8 mouse cellular contexts compared by ENCODE assay signal in genomic region chr11:102407834-102408215, GRCm38 (mm10). TPM values are rescaled to one million over a fixed set of nuclear protein-coding genes. Genes with fewer than 3 reads are reported as not detected.
A peak's percentile ranks its signal among the peaks of the same experiment; 100 is the strongest.
DNase-seq lines count a peak whose midpoint lies in the region; ATAC-seq and TF ChIP-seq lines count a peak whose summit lies in the region.

Gene Slc25a39 (minus strand): TSS chr11:102407946.

- peaks cover 10% of the 10 kb centered on the region for H3K36me3 ChIP-seq in lung, postnatal 0 days (ENCODE audit: insufficient read depth, low read length)
- peaks cover 20% of the 10 kb centered on the region for H3K36me3 ChIP-seq in midbrain, embryonic 13.5 days

- peaks cover 9% of the 10 kb centered on the region; the same call in 1 of the 2 replicates for H3K4me1 ChIP-seq in lung, postnatal 0 days (ENCODE audit: insufficient read depth, low read depth, low read length)
- peaks cover 36% of the 10 kb centered on the region for H3K4me1 ChIP-seq in midbrain, embryonic 13.5 days (replicated peaks)

- 1% methylated on average over 19 of the region's 19 CpGs for WGBS in lung, postnatal 0 days
- under 1% methylated on average over 19 of the region's 19 CpGs for WGBS in midbrain, embryonic 13.5 days

- no peaks in the 10 kb centered on the region for H3K27me3 ChIP-seq in lung, postnatal 0 days (replicated peaks; ENCODE audit: insufficient read depth, low read length)
- H3K27me3 ChIP-seq in midbrain, embryonic 13.5 days: no peaks in the 10 kb centered on the region

- peak within 1 kb of the TSS; percentile 68 for H3K4me2 ChIP-seq in lung, postnatal 0 days (replicated peaks; ENCODE audit: low read depth, low read length)
- H3K4me2 ChIP-seq in midbrain, embryonic 13.5 days (replicated peaks): peak within 1 kb of the TSS; percentile 89

- H3K4me3 ChIP-seq in lung, postnatal 0 days (ENCODE audit: low read depth, low read length): peak within 1 kb of the TSS; percentile 81
- H3K4me3 ChIP-seq in midbrain, embryonic 13.5 days (replicated peaks): peak within 1 kb of the TSS; percentile 81

- H3K9ac ChIP-seq in lung, postnatal 0 days (replicated peaks; ENCODE audit: low read depth): peak within 1 kb of the TSS; percentile 68
- H3K9ac ChIP-seq in midbrain, embryonic 13.5 days (replicated peaks): peak within 1 kb of the TSS; percentile 90

- TF ChIP-seq EP300 in lung, postnatal 0 days (IDR thresholded peaks at IDR 0.05): no peak

- peak; percentile 1; the same call in 1 of the 2 replicates for ATAC-seq in lung, postnatal 0 days
- ATAC-seq in granulocyte monocyte progenitor cell, adult 5-6 weeks (replicated peaks; ENCODE audit: poor library complexity, severe bottlenecking): peak; percentile 2
- no peak for ATAC-seq in midbrain, embryonic 13.5 days

- no peak for TF ChIP-seq CTCF in lung, postnatal 0 days (IDR thresholded peaks at IDR 0.05)

- no peaks in the 10 kb centered on the region for H3K9me3 ChIP-seq in lung, postnatal 0 days (ENCODE audit: low read length)
- H3K9me3 ChIP-seq in midbrain, embryonic 13.5 days: no peaks in the 10 kb centered on the region

- DNase-seq in lung, postnatal 0 days (ENCODE audit: low spot score): peak; percentile 55
- DNase-seq in lung, adult 18-20 months: no peak
- peak; percentile 64 for DNase-seq in c-Kit-positive CD71-positive TER-119-positive erythroid progenitor cells, embryonic 14.5 days (ENCODE audit: low spot score)
- no peak for DNase-seq in layer of hippocampus, postnatal 14 days (ENCODE audit: low spot score in 2 of 2)
- DNase-seq in right cerebral cortex, adult 2 months (ENCODE audit: low spot score in 2 of 2): no peak
- no peak for DNase-seq in spleen, postnatal 36 days (ENCODE audit: low spot score in 2 of 2)

- H3K27ac ChIP-seq in lung, postnatal 0 days (ENCODE audit: low read length): peak within 1 kb of the TSS; percentile 87
- peak within 1 kb of the TSS; percentile 88 for H3K27ac ChIP-seq in midbrain, embryonic 13.5 days

RNA-seq across cellular contexts. Expression of gene Slc25a39, which starts in this region (rescaled TPM):
- 214 TPM in 2 replicates for polyA plus RNA-seq in lung, postnatal 0 days (2015; fragmentation: Nextera tagmentation; extraction: Ambion mirVana)
- 99.0 and 163 TPM in 2 replicates for total RNA-seq in granulocyte monocyte progenitor cell, adult 5-6 weeks (2014; fragmentation: Nextera tagmentation)
- 51.4 and 53.9 TPM in 2 replicates for total RNA-seq in granulocyte monocyte progenitor cell, adult 5-6 weeks (2017)
- 10 to 100 TPM; 75.6 to 81.8 TPM for total RNA-seq in layer of hippocampus, postnatal 14 days (2021)
- polyA plus RNA-seq in midbrain, embryonic 13.5 days (2015; fragmentation: Nextera tagmentation; extraction: Ambion mirVana): 141 and 154 TPM in 2 replicates

Comparison
In these comparisons a context has a peak if more than half of its experiments do, and no peak if none do; other contexts are left out.
1. DNase-seq: peak in lung, postnatal 0 days (single experiment) and c-Kit-positive CD71-positive TER-119-positive erythroid progenitor cells, embryonic 14.5 days (single experiment); none in lung, adult 18-20 months (0 of 2), layer of hippocampus, postnatal 14 days (0 of 2), right cerebral cortex, adult 2 months (0 of 2) and spleen, postnatal 36 days (0 of 2).